Mouse (Mus musculus): ENCODE data around the gene Sox5. TPM values are rescaled to one million over a fixed set of nuclear protein-coding genes. Genes with fewer than 3 reads are reported as not detected.

Gene Sox5
- polyA plus RNA-seq, 1 experiment from 2014 or later = 198 TPM

- Histone ChIP-seq H3K4me1 (peaks cover 12% of the 10 kb centered on the region), H3K9ac (no peak overlapping the region), H3K4me2 (no peak overlapping the region), H3K9me3 (replicated peaks) (no peaks in the 10 kb centered on the region), H3K27me3 (no peaks in the 10 kb centered on the region), H3K27ac (no peak overlapping the region), H3K36me3 (ENCODE audit: poor library complexity, severe bottlenecking) (no peaks in the 10 kb centered on the region), H3K4me3 (no peak overlapping the region)
- no peak for ATAC-seq
- WGBS = 86% methylated on average over 4 of the region's 4 CpGs
Observed at GRCm38 (mm10) chr6:143948071-143948470, 833.7 kb downstream of the Sox5 start.

GRCm38 (mm10) chr6:143943126-143943525 is 838.7 kb downstream of the Sox5 start:
- no peaks in the 10 kb centered on the region for H3K27me3 ChIP-seq
- no peak overlapping the region for H3K27ac ChIP-seq
- H3K4me3 ChIP-seq = no peak overlapping the region
- H3K4me1 ChIP-seq = peaks cover 22% of the 10 kb centered on the region
- no peak overlapping the region for H3K4me2 ChIP-seq
- no peak overlapping the region for H3K9ac ChIP-seq
- 83% methylated on average over 5 of the region's 5 CpGs for WGBS
- ATAC-seq = no peak
- no peaks in the 10 kb centered on the region for H3K9me3 ChIP-seq (replicated peaks)
- peaks cover 3% of the 10 kb centered on the region; the same call in 1 of the 2 replicates for H3K36me3 ChIP-seq (ENCODE audit: poor library complexity, severe bottlenecking)

GRCm38 (mm10) chr6:143941291-143941785 is 840.4 kb downstream of the Sox5 start:
- Histone ChIP-seq H3K9ac (no peak overlapping the region), H3K27me3 (no peaks in the 10 kb centered on the region), H3K36me3 (ENCODE audit: poor library complexity, severe bottlenecking) (peaks cover 3% of the 10 kb centered on the region; the same call in 1 of the 2 replicates), H3K4me2 (no peak overlapping the region), H3K9me3 (replicated peaks) (no peaks in the 10 kb centered on the region), H3K4me1 (peaks cover 21% of the 10 kb centered on the region), H3K27ac (peak overlapping the region; percentile 66), H3K4me3 (no peak overlapping the region)
- ATAC-seq = peak; percentile 86
- 2% methylated on average over 8 of the region's 8 CpGs for WGBS

- no peak for ATAC-seq
- peaks cover 7% of the 10 kb centered on the region; the same call in 1 of the 2 replicates for H3K4me1 ChIP-seq
Observed at GRCm38 (mm10) chr6:143923146-143923545, 858.6 kb downstream of the Sox5 start.

GRCm38 (mm10) chr6:143918405-143918947 is 863.3 kb downstream of the Sox5 start:
- peaks cover 6% of the 10 kb centered on the region; the same call in 1 of the 2 replicates for H3K36me3 ChIP-seq (ENCODE audit: poor library complexity, severe bottlenecking)
- no peak overlapping the region for H3K4me2 ChIP-seq
- H3K4me1 ChIP-seq = peaks cover 8% of the 10 kb centered on the region; the same call in 1 of the 2 replicates
- no peaks in the 10 kb centered on the region for H3K27me3 ChIP-seq
- H3K9me3 ChIP-seq (replicated peaks) = no peaks in the 10 kb centered on the region
- 63% methylated on average over 16 of the region's 16 CpGs for WGBS
- H3K9ac ChIP-seq = no peak overlapping the region
- no peak overlapping the region for H3K27ac ChIP-seq
- H3K4me3 ChIP-seq = no peak overlapping the region
- ATAC-seq = no peak

More at GRCm38 (mm10) chr6:143923146-143923545, 858.6 kb downstream of the Sox5 start:
- peaks cover 14% of the 10 kb centered on the region for H3K36me3 ChIP-seq (ENCODE audit: poor library complexity, severe bottlenecking)
- 92% methylated on average over 6 of the region's 6 CpGs for WGBS
- H3K4me2 ChIP-seq = no peak overlapping the region
- H3K27ac ChIP-seq = no peak overlapping the region
- H3K9me3 ChIP-seq (replicated peaks) = no peaks in the 10 kb centered on the region
- no peak overlapping the region for H3K4me3 ChIP-seq
- H3K9ac ChIP-seq = no peak overlapping the region
- no peaks in the 10 kb centered on the region for H3K27me3 ChIP-seq

- H3K27ac ChIP-seq = no peak overlapping the region
- H3K36me3 ChIP-seq (ENCODE audit: poor library complexity, severe bottlenecking) = 0 out of 2 replicates have a peak, but pooled peaks cover 3% of the 10 kb centered on the region
- no peak overlapping the region for H3K4me2 ChIP-seq
- ATAC-seq = no peak
- H3K27me3 ChIP-seq = no peaks in the 10 kb centered on the region
- H3K9me3 ChIP-seq (replicated peaks) = no peaks in the 10 kb centered on the region
- H3K4me3 ChIP-seq = no peak overlapping the region
- H3K4me1 ChIP-seq = peaks cover 13% of the 10 kb centered on the region; the same call in 1 of the 2 replicates
- 49% methylated on average over 10 of the region's 10 CpGs for WGBS
- no peak overlapping the region for H3K9ac ChIP-seq
Observed at GRCm38 (mm10) chr6:143916152-143916735, 865.5 kb downstream of the Sox5 start.

GRCm38 (mm10) chr6:143915686-143916085 is 866.1 kb downstream of the Sox5 start:
- no peak overlapping the region for H3K9ac ChIP-seq
- H3K27me3 ChIP-seq = no peaks in the 10 kb centered on the region
- H3K27ac ChIP-seq = no peak overlapping the region
- no peaks in the 10 kb centered on the region for H3K9me3 ChIP-seq (replicated peaks)
- H3K36me3 ChIP-seq (ENCODE audit: poor library complexity, severe bottlenecking) = 0 out of 2 replicates have a peak, but pooled peaks cover under 1% of the 10 kb centered on the region
- H3K4me2 ChIP-seq = no peak overlapping the region
- ATAC-seq = no peak
- H3K4me1 ChIP-seq = peaks cover 13% of the 10 kb centered on the region; the same call in 1 of the 2 replicates
- no peak overlapping the region for H3K4me3 ChIP-seq
- 88% methylated on average over 3 of the region's 3 CpGs for WGBS

GRCm38 (mm10) chr6:143912316-143912715 is 869.5 kb downstream of the Sox5 start:
- Histone ChIP-seq H3K4me1 (peaks cover 6% of the 10 kb centered on the region; the same call in 1 of the 2 replicates), H3K4me3 (no peak overlapping the region), H3K27me3 (no peaks in the 10 kb centered on the region), H3K4me2 (no peak overlapping the region), H3K36me3 (ENCODE audit: poor library complexity, severe bottlenecking) (peaks cover under 1% of the 10 kb centered on the region; the same call in 1 of the 2 replicates), H3K9ac (no peak overlapping the region), H3K9me3 (replicated peaks) (no peaks in the 10 kb centered on the region), H3K27ac (no peak overlapping the region)
- WGBS = 94% methylated on average over 3 of the region's 3 CpGs
- no peak for ATAC-seq

GRCm38 (mm10) chr6:143904693-143905031 is 877.1 kb downstream of the Sox5 start:
- ATAC-seq = peak; percentile 68
- H3K27me3 ChIP-seq = no peaks in the 10 kb centered on the region
- peak overlapping the region; percentile 27 for H3K27ac ChIP-seq

GRCm38 (mm10) chr6:143903981-143904692 is 877.6 kb downstream of the Sox5 start:
- no peaks in the 10 kb centered on the region for H3K9me3 ChIP-seq (replicated peaks)
- WGBS = 32% methylated on average over 10 of the region's 10 CpGs
- H3K27ac ChIP-seq = peak overlapping the region; percentile 27
- H3K4me2 ChIP-seq = no peak overlapping the region
- H3K4me1 ChIP-seq = peaks cover 27% of the 10 kb centered on the region
- H3K27me3 ChIP-seq = no peaks in the 10 kb centered on the region
- H3K36me3 ChIP-seq (ENCODE audit: poor library complexity, severe bottlenecking) = peaks cover 3% of the 10 kb centered on the region; the same call in 1 of the 2 replicates
- peak; percentile 77 for ATAC-seq
- no peak overlapping the region for H3K9ac ChIP-seq
- no peak overlapping the region for H3K4me3 ChIP-seq

More at GRCm38 (mm10) chr6:143904693-143905031, 877.1 kb downstream of the Sox5 start:
- no peak overlapping the region for H3K4me3 ChIP-seq
- no peak overlapping the region for H3K4me2 ChIP-seq
- peaks cover 27% of the 10 kb centered on the region for H3K4me1 ChIP-seq
- H3K36me3 ChIP-seq (ENCODE audit: poor library complexity, severe bottlenecking) = peaks cover 3% of the 10 kb centered on the region; the same call in 1 of the 2 replicates
- no peaks in the 10 kb centered on the region for H3K9me3 ChIP-seq (replicated peaks)
- H3K9ac ChIP-seq = no peak overlapping the region

- ATAC-seq = no peak
- Histone ChIP-seq H3K9ac (no peak overlapping the region), H3K27me3 (no peaks in the 10 kb centered on the region), H3K4me1 (peaks cover 23% of the 10 kb centered on the region), H3K9me3 (replicated peaks) (no peaks in the 10 kb centered on the region), H3K4me2 (no peak overlapping the region), H3K4me3 (no peak overlapping the region), H3K27ac (no peak overlapping the region), H3K36me3 (ENCODE audit: poor library complexity, severe bottlenecking) (0 out of 2 replicates have a peak, but pooled peaks cover 4% of the 10 kb centered on the region)
- WGBS = 92% methylated on average over 4 of the region's 4 CpGs
Observed at GRCm38 (mm10) chr6:143900871-143901270, 880.9 kb downstream of the Sox5 start.

- no peak overlapping the region for H3K4me3 ChIP-seq
- H3K36me3 ChIP-seq (ENCODE audit: poor library complexity, severe bottlenecking) = 0 out of 2 replicates have a peak, but pooled peaks cover 4% of the 10 kb centered on the region
- H3K27ac ChIP-seq = no peak overlapping the region
- no peak overlapping the region for H3K9ac ChIP-seq
- ATAC-seq = no peak
- no peaks in the 10 kb centered on the region for H3K9me3 ChIP-seq (replicated peaks)
- H3K27me3 ChIP-seq = no peaks in the 10 kb centered on the region
- 89% methylated on average over 6 of the region's 6 CpGs for WGBS
- no peak overlapping the region for H3K4me2 ChIP-seq
- no peaks in the 10 kb centered on the region for H3K4me1 ChIP-seq
Observed at GRCm38 (mm10) chr6:143895092-143895491, 886.7 kb downstream of the Sox5 start.

All from forebrain, embryonic 13.5 days (tissue).